Mouse (Mus musculus) liver, adult 2 months (tissue): ENCODE measurements around the gene Agtpbp1. TPM values are rescaled to one million over a fixed set of nuclear protein-coding genes. Genes with fewer than 3 reads are reported as not detected.

Source experiments
- DNase-seq: peaks from one replicate; pipeline ENCODE4 v3.0.0-alpha.2; 2011; ENCODE audit warnings: low read depth, low spot score; ENCODE audit errors: extremely low read depth
- H3K27ac ChIP-seq: fragments of 200-500 bp; replicated peaks from 2 replicates; pipeline ENCODE4 v1.5.1; 2012; ENCODE audit warnings: low read depth, mild to moderate bottlenecking, control low read depth, inconsistent platforms, low read length; ENCODE audit not compliant: insufficient read depth
- H3K27me3 ChIP-seq: fragments of 200-500 bp; 2 replicates; pipeline ENCODE4 v1.6.1; 2012; ENCODE audit warnings: mild to moderate bottlenecking, moderate library complexity, low read length, inconsistent platforms; ENCODE audit not compliant: control insufficient read depth, insufficient read depth
- H3K36me3 ChIP-seq: fragments of 200-500 bp; 2 replicates; pipeline ENCODE4 v1.6.1; 2012; ENCODE audit warnings: low read length, inconsistent platforms; ENCODE audit not compliant: control insufficient read depth, insufficient read depth
- H3K4me1 ChIP-seq: fragments of 200-500 bp; 2 replicates; pipeline ENCODE4 v1.6.1; 2011; ENCODE audit warnings: low read length; ENCODE audit not compliant: control insufficient read depth, insufficient read depth
- H3K4me3 ChIP-seq: fragments of 200-500 bp; 2 replicates; pipeline ENCODE4 v1.5.1; 2011; ENCODE audit warnings: low read depth, mild to moderate bottlenecking, control low read depth, low read length, moderate library complexity; ENCODE audit not compliant: insufficient read depth
- H3K79me2 ChIP-seq: fragments of 200-500 bp; 2 replicates; pipeline ENCODE4 v1.6.1; 2012; ENCODE audit warnings: inconsistent platforms, mild to moderate bottlenecking, low read length, moderate library complexity; ENCODE audit not compliant: control insufficient read depth, insufficient read depth
- H3K9ac ChIP-seq: fragments of 200-500 bp; 2 replicates; pipeline ENCODE4 v1.6.1; 2012; ENCODE audit warnings: low read depth, mild to moderate bottlenecking, control low read depth, inconsistent platforms, low read length
- CTCF ChIP-seq: fragments of 200-500 bp; IDR thresholded peaks from 2 replicates; pipeline ENCODE4 v1.5.1; 2011; ENCODE audit warnings: low read depth, low read length, control low read depth
- POLR2A ChIP-seq: fragments of 200-500 bp; IDR thresholded peaks from 2 replicates; pipeline ENCODE4 v1.6.1; 2011; ENCODE audit warnings: low read length, control low read depth; ENCODE audit not compliant: insufficient read depth; ENCODE audit errors: extremely low read depth
- WGBS: fragments of 180-500 bp; shearing (Covaris S2); methylation state at CpG from one replicate; pipeline ENCODE4 v1.1.7; 2018; 5-methylcytosine and 5-hydroxymethylcytosine counted together
- polyA plus RNA-seq: library from polyadenylated mRNA; depleted of rRNA; stranded (reverse); fragments of >200 nt; gene quantifications from 2 replicates; pipeline ENCODE4 v1.2.3, GENCODE M21; 2012
- total RNA-seq: library from RNA; depleted of rRNA; stranded (reverse); fragments of >200 nt; gene quantifications from 2 replicates; pipeline ENCODE4 v1.2.3, GENCODE M21; 2014

The Agtpbp1 gene
- total and polyA plus RNA-seq, 2 experiments: 1.9 to 10.0 TPM

DNA sequence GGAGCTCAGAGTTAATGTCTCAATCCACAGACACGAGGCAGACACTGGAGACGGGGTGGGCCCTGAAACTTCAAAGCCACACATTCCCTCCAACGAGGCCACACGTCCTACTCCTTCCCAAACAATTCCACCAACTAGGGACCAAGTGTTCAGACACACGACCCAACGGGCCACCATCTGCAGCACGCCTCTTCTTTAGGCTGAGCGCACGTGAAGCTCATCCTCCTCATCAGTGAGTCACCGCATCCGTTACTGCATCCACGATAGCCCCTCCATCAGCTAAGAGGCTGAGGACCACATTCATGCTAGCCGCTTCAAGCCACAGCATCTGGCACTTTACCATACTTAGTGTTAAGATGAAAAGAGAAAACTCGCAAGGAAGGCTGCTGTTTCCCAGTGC lies 107.6 kb downstream of the Agtpbp1 start:
- H3K9ac ChIP-seq: no peak overlapping the region
- 95% methylated on average over 14 of the region's 14 CpGs for WGBS
- 0 out of 2 replicates have a peak, but pooled peaks cover 1% of the 10 kb centered on the region for H3K36me3 ChIP-seq
- peaks cover 10% of the 10 kb centered on the region for H3K4me1 ChIP-seq
- no peak overlapping the region for H3K4me3 ChIP-seq
- H3K27me3 ChIP-seq: no peaks in the 10 kb centered on the region
- no peak overlapping the region for H3K27ac ChIP-seq
- no peaks in the 10 kb centered on the region for H3K79me2 ChIP-seq
- DNase-seq: no peak
- TF ChIP-seq POLR2A (no peak), CTCF (no peak)

DNA sequence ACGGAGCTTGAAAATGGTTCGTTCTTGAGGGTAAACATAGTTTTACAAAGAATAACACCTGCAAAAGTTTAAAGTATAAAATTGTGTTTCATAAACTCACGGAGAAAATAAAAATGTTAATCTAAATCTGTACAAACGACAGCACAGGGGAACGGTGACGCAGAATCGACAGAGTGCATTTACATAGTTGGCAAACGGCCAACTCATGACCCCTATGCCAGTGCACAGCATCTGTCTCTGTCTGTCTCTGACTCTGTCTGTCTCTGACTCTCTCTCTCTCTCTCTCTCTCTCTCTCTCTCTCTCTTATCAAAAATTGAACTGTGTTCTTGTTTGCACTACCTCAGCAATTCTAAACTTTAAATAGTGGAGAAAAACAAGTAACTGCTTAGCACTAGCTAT lies 110.1 kb downstream of the Agtpbp1 start:
- H3K79me2 ChIP-seq: no peaks in the 10 kb centered on the region
- H3K4me1 ChIP-seq: peaks cover 1% of the 10 kb centered on the region; the same call in 1 of the 2 replicates
- TF ChIP-seq CTCF (no peak), POLR2A (no peak)
- DNase-seq: no peak
- no peak overlapping the region for H3K4me3 ChIP-seq
- 0 out of 2 replicates have a peak, but pooled peaks cover 1% of the 10 kb centered on the region for H3K36me3 ChIP-seq
- 51% methylated on average over 8 of the region's 8 CpGs for WGBS
- H3K27me3 ChIP-seq: no peaks in the 10 kb centered on the region
- no peak overlapping the region for H3K9ac ChIP-seq
- H3K27ac ChIP-seq: no peak overlapping the region

DNA sequence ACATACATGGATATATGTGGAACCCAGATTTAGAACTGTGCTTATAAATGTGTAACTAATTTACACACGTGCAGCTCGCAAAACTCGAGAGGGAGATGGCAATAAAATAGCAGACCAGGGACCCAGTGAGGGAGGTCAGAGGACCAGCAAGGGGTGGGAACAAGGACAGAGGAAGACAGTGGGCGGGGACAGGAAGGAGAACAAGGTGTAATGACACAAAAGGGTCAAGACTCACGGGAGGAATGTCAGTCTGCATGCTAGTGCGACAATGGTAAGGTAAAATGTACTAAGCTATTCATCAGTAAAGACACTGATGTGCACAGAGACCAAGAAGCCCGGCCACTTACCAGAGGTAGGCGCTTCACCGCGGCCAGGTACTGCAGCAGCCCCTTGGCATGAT lies 111.7 kb downstream of the Agtpbp1 start:
- 0 out of 2 replicates have a peak, but pooled peaks cover 1% of the 10 kb centered on the region for H3K36me3 ChIP-seq
- no peak for DNase-seq
- no peak overlapping the region for H3K4me3 ChIP-seq
- no peak overlapping the region for H3K27ac ChIP-seq
- H3K9ac ChIP-seq: no peak overlapping the region
- 90% methylated on average over 10 of the region's 10 CpGs for WGBS
- H3K27me3 ChIP-seq: no peaks in the 10 kb centered on the region
- no peaks in the 10 kb centered on the region for H3K79me2 ChIP-seq
- H3K4me1 ChIP-seq: no peaks in the 10 kb centered on the region
- no peak for TF ChIP-seq POLR2A
- TF ChIP-seq CTCF: no peak

DNA sequence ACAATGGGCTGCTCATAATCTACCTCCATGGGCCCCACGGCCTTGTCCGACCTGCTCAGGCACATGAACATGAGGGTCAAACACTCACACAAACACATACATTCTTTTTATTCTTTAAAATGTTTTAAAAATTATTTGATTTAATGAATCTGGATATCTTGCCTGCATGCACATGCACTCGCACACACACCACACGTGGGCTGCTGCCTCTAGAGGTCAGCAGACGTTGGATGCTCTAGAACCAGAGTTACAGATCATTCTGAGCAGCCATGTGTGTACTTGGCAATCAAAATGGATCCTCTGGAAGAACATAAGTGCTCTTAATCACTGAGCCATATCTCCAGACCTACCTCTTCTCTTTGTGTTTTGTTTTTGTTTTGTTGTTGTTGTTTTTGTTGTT lies 112.8 kb downstream of the Agtpbp1 start:
- no peaks in the 10 kb centered on the region for H3K27me3 ChIP-seq
- H3K27ac ChIP-seq: no peak overlapping the region
- WGBS: 93% methylated on average over 5 of the region's 5 CpGs
- H3K36me3 ChIP-seq: 0 out of 2 replicates have a peak, but pooled peaks cover 1% of the 10 kb centered on the region
- H3K79me2 ChIP-seq: no peaks in the 10 kb centered on the region
- no peak overlapping the region for H3K9ac ChIP-seq
- TF ChIP-seq CTCF: no peak; the same call in 1 of the 2 replicates
- TF ChIP-seq POLR2A: no peak
- no peak overlapping the region for H3K4me3 ChIP-seq
- H3K4me1 ChIP-seq: peaks cover 2% of the 10 kb centered on the region
- DNase-seq: no peak

DNA sequence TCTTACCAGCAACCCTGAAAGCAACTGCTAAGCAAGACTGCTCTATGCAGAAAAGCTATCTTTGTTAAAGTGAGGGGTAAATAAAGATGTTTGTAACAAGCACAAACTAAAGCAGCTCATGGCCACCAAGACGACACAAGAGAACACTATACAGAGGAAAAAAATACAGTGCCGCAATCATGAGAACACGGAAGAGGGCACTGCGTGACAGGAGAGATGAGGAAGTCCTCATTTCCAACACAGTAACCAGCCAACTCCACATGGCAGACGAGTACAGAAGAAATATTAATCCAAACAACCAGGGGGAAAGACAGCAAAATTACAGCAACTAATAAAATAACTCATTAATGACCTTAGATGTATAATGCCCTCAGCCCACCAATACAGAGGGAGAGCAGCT lies 115.3 kb downstream of the Agtpbp1 start:
- no peak overlapping the region for H3K9ac ChIP-seq
- no peaks in the 10 kb centered on the region for H3K79me2 ChIP-seq
- no peak for DNase-seq
- peaks cover 1% of the 10 kb centered on the region; the same call in 1 of the 2 replicates for H3K36me3 ChIP-seq
- peaks cover 2% of the 10 kb centered on the region for H3K4me1 ChIP-seq
- WGBS: 95% methylated on average over 5 of the region's 5 CpGs
- TF ChIP-seq POLR2A (no peak), CTCF (no peak)
- H3K27me3 ChIP-seq: no peaks in the 10 kb centered on the region
- no peak overlapping the region for H3K27ac ChIP-seq
- no peak overlapping the region for H3K4me3 ChIP-seq

DNA sequence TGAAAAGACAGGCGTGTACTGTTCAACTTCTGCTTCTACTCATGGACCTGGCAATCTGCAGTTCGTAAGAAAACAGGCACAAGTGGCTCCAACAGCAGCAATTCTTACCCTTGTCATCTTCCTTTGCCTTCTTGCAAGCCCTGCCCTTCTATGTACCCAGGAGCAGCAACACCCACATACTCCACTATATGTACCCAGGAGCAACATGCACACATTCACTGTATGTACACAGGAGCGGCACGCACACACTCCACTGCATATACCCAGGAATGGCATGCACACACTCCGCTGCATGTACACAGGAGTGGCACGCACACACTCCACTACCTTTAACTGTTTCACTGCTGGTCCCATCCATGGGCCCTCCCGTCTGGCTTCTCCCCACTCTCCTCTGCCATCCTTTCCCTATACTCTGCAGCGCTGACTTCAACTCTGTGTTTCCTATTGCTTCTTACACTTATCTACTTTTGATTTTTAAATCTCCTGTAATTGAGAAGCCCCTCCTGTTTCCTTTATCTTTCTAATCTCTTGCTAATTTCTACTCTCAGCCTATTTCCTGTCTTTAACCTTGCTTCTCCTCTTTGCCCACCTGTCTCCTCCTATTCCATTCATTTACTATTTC lies 116.7 kb downstream of the Agtpbp1 start:
- 90% methylated on average over 8 of the region's 8 CpGs for WGBS
- Histone ChIP-seq H3K4me1 (peaks cover 2% of the 10 kb centered on the region), H3K36me3 (no peaks in the 10 kb centered on the region; the same call in 1 of the 2 replicates), H3K79me2 (no peaks in the 10 kb centered on the region), H3K27ac (no peak overlapping the region), H3K9ac (no peak overlapping the region), H3K27me3 (no peaks in the 10 kb centered on the region), H3K4me3 (no peak overlapping the region)
- TF ChIP-seq CTCF (no peak), POLR2A (no peak)
- no peak for DNase-seq
